Mouse (Mus musculus): Measurements from ENCODE around the gene Synpr.

Gene Synpr

GRCm38 (mm10) chr14:13355569-13356362, 71.2 kb downstream of the Synpr start:
- peak; percentile 30 for DNase-seq (ENCODE audit: low spot score)

GRCm38 (mm10) chr14:13357101-13357667, 72.6 kb downstream of the Synpr start:
- no peak for DNase-seq (ENCODE audit: low spot score)

GRCm38 (mm10) chr14:13358037-13358436, 73.5 kb downstream of the Synpr start:
- no peak for DNase-seq (ENCODE audit: low spot score)

GRCm38 (mm10) chr14:13361184-13361583, 76.6 kb downstream of the Synpr start:
- DNase-seq (ENCODE audit: low spot score), result no peak

GRCm38 (mm10) chr14:13361642-13362041, 77.1 kb downstream of the Synpr start:
- DNase-seq (ENCODE audit: low spot score), result no peak

GRCm38 (mm10) chr14:13368309-13368708, 83.7 kb downstream of the Synpr start:
- no peak for DNase-seq (ENCODE audit: low spot score)

GRCm38 (mm10) chr14:13389081-13389480, 104.5 kb downstream of the Synpr start:
- DNase-seq (ENCODE audit: low spot score), result no peak

GRCm38 (mm10) chr14:13389954-13390353, 105.4 kb downstream of the Synpr start:
- DNase-seq (ENCODE audit: low spot score), result no peak

GRCm38 (mm10) chr14:13399226-13400020, 114.8 kb downstream of the Synpr start:
- DNase-seq (ENCODE audit: low spot score), result no peak

- DNase-seq (ENCODE audit: low spot score), result no peak
These were observed 127.1 kb downstream of the Synpr start for GRCm38 (mm10) chr14:13411636-13412035.

GRCm38 (mm10) chr14:13440723-13441122, 156.1 kb downstream of the Synpr start:
- no peak for DNase-seq (ENCODE audit: low spot score)

GRCm38 (mm10) chr14:13444908-13445307, 160.3 kb downstream of the Synpr start:
- no peak for DNase-seq (ENCODE audit: low spot score)

GRCm38 (mm10) chr14:13453461-13454204, 169.1 kb downstream of the Synpr start:
- no peak for DNase-seq (ENCODE audit: low spot score)

- DNase-seq (ENCODE audit: low spot score), result no peak
These were observed 170.4 kb downstream of the Synpr start for GRCm38 (mm10) chr14:13454991-13455390.

- DNase-seq (ENCODE audit: low spot score), result no peak
These were observed 174.8 kb downstream of the Synpr start for GRCm38 (mm10) chr14:13459333-13459732.

- DNase-seq (ENCODE audit: low spot score), result no peak
These were observed 184.6 kb downstream of the Synpr start for GRCm38 (mm10) chr14:13469211-13469610.

- DNase-seq (ENCODE audit: low spot score), result no peak
These were observed 193.2 kb downstream of the Synpr start for GRCm38 (mm10) chr14:13477821-13478220.

- DNase-seq (ENCODE audit: low spot score), result no peak
These were observed 220.8 kb downstream of the Synpr start for GRCm38 (mm10) chr14:13505355-13505754.

GRCm38 (mm10) chr14:13518608-13519139, 234.1 kb downstream of the Synpr start:
- no peak for DNase-seq (ENCODE audit: low spot score)

GRCm38 (mm10) chr14:13519239-13520011, 234.8 kb downstream of the Synpr start:
- DNase-seq (ENCODE audit: low spot score), result no peak

GRCm38 (mm10) chr14:13547746-13548145, 263.2 kb downstream of the Synpr start:
- DNase-seq (ENCODE audit: low spot score), result no peak

All from c-Kit-positive CD71-positive TER-119-positive erythroid progenitor cells, embryonic 14.5 days (primary cell).